Mouse (Mus musculus) urinary bladder, postnatal 10 days (tissue): Measurements from ENCODE around the gene Tnfrsf9.

Source experiments
- DNase-seq: peaks from one replicate; pipeline ENCODE4 v3.0.0; 2022; ENCODE audit warnings: low spot score

The Tnfrsf9 gene

DNA sequence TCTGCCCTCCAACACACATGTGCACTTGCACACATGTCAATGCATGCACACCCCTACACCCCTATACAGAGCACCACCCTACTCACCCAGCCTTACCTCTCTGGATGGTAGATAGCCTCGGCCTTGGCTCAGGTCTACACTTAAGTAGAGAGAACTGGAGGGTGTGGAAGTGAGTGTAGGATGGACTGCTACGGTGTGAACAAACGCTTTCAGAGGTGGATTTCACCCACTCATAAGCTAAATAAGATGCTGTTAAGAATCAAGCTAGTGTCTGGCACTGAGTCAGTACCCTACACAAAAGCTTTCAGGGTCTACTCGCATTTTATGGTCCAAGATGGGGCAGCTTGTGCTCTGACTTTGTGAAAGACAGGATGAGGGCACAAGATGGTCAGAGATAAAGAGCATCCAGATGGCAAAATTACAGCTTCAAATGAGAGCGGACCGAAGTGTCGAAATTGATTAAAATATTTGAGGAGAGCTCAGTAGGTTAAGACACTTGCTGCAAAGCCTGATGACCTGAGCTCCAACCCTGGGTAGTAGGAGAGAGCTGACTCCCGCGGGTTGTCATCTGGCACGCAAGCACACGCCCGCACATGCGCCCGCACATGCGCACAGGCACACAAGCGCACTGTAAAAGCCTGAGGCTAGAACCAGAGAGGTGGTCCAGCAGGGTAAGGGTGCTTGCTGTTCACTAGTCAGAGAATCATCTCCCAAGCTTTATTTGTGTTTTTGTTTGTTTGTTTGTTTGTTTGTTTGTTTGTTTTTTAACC lies 23.1 kb downstream of the Tnfrsf9 start:
- no peak for DNase-seq

DNA sequence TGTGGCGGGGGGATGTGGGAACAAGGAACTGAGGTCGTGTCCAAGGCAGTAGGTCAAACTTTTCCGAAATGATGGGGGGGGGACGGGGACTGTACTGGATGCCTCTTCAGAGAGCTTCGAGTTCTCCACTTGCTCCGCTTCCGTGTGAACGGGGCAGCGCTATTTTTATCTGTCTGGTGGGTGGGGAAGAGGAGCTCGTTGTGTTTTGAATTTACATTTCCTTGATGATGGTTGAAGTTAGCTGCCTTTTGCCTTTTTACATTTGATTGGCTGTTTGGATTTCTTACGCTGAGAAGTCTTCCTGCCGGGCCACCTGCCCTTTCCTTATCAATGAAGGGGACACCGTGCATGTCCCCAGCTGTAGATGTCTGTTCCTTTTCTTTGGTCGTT lies 23.7 kb downstream of the Tnfrsf9 start:
- DNase-seq = no peak

DNA sequence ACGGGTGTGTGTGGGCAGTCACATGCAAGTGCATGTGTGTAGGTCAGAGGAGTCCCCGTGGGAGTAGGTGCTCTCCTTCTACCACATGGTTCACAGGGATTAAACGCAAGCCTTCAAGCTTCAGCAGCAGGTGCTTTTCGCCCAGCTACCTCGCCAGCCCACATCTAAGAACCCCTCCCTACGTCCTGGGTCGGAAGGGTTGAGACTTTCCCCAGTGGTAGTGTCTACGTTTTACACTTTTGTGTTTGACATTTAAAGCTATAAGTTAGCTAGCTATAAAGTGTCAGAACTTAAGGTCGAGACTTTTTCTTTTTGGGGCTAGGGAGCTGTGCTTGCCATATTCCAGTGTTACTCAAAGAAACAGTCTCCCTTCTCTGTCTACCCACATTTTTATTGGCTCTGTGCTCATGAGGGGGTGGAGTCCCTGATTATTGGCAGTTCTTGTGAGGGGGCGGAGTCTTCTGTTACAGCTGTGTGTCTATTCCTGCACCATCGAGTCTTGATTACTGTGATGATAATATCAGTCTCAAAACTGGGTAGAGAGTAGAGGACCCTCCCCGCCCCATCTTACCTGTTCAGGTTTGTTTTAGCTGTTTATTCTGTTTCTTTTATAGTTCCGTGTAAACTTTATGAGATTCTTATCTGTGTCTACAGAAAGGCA lies 25.8 kb downstream of the Tnfrsf9 start:
- no peak for DNase-seq

DNA sequence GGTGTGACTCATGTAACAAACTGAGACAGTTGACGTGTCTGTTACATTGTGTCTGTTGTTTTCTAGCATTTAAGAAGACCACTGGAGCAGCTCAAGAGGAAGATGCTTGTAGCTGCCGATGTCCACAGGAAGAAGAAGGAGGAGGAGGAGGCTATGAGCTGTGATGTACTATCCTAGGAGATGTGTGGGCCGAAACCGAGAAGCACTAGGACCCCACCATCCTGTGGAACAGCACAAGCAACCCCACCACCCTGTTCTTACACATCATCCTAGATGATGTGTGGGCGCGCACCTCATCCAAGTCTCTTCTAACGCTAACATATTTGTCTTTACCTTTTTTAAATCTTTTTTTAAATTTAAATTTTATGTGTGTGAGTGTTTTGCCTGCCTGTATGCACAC lies 30.3 kb downstream of the Tnfrsf9 start:
- DNase-seq = no peak

DNA sequence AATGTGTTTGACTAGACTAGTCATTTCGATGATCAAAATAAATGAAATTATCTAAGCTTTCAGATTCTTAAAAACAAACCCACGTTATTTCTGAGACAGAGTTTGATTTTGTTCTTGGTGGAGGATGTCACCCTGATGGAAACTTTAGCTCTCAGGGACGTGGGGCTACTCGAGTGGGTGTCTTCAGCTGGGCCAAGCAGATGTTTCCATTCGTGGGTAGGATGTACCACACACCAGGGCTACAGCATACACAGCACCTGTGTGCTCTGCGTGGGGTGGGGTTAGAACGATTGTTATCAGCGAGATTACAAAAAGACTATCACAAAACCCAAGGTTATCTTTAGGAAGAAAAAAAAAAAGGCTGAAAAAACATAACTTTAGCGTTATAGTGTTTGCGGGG lies 36.6 kb downstream of the Tnfrsf9 start:
- no peak for DNase-seq

DNA sequence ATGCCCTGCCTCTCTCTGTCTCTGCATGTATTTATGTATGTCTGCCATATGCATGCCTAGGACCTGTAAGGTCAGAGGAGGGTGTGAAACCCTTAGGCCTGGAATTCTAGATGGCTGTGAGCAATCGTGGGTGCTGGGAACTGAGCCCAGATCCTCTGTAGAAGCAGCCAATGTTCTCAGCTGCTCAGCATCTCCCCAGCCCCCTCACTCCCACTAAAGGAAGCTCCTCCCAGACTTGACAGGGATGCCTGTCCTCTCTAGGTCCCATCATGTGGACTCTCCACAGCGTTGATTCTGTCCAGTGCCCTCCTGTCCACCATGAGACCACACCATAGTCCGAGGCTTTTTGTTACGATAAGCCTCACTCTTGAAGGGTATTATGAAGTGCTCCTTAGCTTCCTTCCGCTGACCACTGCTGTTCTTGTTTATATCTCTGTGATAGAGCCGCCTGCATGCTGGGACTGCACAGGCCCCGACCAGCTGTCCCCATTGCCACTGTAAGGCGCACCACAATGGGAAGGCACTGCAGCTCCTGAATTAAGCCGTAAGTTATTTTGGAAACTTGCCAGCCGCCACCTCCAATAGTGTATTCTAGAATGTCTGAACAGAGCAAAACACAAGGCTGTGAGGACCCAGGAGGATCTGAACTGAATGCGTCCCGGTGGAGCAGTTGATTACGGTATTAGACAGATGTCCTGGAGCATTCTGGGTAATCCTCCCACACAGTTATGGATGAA lies 42.2 kb downstream of the Tnfrsf9 start:
- DNase-seq = no peak

DNA sequence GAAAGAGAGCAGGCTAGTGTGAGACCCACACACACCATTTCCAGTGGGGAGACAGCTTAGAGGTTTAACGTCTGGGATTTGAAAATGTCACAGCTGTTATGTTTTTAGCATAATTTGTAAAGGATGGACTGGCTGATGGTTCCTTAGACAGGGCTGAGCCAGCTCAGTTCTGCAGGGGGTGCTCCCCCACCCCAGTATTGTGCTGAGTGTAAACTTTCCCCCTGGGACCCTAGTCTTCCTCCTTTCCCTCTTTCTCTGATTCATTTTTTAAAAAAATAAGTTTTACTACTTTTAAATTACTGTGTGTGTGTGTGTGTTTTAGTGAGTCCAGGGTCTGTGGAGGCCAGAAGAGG lies 42.7 kb downstream of the Tnfrsf9 start:
- DNase-seq = no peak

DNA sequence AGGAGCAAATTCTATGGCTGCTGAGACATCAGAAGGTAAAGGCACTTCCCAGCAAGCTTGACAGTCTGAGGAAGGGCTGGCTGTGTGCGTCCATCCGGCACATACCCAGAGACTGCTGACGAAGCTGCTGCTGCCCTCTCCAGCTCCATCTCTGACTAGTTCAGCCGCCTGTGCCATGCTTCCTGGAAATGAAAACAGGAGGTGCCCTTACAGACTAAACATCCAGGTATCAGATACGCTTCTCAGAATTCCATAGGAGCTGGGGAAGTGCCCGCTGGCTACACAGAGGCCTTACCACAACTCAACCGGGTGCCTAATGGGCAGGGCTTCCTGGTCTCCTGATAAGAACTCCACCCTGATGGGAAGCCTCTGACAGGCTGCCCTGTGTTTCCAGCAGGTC lies 44.2 kb downstream of the Tnfrsf9 start:
- DNase-seq = no peak

DNA sequence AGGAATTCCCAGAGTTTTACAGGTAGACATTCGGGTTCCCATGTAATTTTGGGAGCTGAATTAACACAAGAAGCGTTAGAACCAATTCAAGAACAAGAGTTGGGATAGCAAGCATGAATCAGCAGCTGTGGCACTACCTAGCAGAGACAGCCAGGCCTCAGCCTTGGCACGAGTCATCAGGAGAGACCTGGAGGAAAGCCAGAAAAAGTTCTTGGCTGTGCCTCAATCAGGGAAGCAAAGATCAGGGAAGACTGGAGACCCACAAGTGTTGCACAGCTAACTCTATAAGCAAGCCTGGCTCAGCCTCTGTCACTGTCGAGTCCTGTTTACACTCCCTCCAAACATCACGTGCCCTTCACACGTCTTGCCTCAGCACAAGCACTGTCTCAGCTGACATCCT lies 47.9 kb downstream of the Tnfrsf9 start:
- DNase-seq = no peak

DNA sequence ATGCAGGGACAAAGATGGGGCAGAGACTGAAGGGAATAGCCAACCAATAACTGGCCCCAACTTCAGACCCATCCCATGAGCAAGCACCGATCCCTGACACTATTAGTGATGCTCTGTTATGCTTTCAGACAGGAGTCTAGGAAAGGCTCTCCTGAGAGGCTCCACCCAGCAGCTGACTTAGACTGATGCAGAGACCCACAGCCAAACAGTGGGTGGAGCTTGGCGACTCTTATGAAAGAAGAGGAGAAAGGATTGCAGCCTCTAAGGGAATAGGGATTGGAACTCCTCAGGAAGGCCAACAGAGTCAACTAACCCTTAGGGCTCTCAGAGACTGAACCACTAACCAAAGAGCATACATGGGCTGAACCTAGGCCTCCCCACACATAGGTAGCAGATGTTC lies 49.3 kb downstream of the Tnfrsf9 start:
- no peak for DNase-seq

DNA sequence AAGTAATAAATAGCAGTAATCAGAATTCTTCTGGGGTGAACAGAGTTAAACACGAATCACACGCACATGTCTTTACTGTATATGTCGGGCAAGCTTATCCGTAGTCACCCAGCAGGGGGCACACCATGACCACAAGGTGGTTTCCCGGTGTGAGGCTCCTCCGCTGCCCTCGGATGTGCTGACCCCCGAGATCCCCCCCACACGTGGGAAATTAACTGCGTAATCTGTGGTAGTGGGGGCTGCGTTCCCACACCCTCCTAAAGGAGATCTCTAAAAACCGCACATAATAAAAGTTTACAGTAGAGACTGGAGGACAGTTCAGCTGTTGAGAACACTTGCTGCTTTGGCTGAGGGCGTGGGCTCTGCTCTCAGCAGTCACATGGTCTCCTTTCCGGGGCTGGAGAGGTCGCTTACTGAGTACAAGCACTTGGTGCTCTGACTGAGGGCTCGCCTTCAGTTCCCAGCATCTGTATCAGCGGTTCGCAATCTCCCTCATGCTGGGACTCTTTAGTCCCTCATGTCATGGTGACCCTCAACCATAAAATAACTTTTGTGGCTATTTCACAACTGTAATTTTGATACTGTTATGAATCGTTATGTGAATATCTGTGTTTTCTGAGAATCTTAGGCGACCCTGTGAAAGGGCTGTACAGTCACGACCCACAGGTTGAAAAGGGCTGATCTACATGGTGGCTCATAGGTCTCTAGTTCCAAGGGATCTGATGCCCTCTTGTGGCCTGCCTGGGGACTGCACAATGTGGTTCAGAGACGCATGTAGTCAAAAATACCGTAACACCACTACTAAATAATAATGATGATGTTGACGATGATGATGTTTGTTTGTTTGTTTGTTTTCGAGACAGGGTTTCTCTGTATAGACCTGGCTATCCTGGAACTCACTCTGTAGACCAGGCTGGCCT lies 50.5 kb downstream of the Tnfrsf9 start:
- peak; percentile 59 for DNase-seq

DNA sequence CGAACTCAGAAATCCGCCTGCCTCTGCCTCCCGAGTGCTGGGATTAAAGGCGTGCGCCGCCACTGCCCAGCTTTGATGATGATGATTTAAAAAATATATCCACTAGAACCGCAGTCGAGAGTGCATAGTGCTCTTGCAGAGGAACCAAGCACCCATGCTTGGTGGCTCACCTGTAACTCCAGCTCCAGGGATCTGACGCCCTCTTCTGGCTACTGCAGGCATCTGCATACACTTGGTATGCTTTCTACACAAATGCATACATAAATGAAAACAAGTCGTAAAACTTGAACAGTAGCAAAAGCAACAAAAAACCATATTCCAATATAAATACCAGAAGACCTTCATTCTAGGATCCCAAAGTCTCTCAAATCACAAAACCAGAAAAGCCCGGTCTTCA lies 51.2 kb downstream of the Tnfrsf9 start:
- DNase-seq = no peak

DNA sequence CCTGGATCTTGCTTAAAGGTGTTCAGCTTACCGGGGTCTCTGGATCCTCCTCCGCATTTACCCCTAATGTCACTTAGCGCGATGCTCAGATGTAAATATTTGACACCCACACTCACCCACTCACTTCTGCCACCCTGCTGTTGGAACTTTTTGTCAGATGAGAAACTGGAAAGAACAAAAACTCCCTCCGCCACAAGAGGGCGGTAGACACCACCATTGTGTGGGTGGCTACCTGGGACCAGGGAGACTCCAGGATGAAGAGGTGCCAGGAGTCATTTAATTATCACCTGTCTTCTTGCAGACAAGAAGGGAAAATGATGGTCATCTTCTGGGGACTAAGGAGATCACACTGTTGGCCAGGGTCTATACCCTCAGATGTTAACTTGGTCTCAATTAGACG lies 52.2 kb downstream of the Tnfrsf9 start:
- DNase-seq = peak; percentile 23

DNA sequence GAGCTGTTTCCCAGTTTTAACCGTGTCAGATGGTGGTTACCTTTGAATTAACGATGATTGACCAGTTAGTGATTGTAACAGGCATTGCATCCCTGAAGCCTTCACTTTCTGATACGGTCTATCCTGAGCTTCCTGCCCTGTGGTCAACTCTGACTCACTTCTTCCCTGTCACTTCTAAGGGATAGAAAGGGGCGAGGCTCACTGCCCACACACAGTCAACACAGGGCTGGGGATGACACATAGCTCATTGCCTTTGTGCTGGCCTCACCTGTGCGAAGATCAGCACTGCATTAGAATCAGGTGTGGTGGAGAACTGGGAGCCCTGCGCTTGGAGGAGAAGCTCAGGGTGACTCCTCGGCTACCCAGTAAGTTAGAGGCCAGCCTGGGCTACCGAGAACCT lies 54.6 kb downstream of the Tnfrsf9 start:
- no peak for DNase-seq

DNA sequence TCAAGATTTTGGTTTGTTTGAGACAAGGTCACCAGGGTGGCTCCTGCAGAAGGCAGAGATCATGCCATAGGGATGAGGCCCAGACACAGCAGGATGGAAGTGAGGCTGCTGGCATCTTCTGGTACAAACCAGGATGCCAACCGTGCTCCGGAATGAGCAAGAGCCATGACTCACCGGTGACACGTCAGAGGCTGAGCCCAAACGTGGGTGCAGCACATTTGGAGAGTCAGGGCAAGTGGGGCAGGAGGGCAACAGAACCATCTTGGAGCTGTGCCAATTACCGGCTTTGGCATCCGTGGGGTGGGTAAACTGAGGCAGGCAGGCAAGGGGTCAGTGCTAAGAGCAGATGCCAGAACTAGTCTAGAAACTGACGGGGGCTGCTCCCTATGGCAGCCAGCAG lies 58.9 kb downstream of the Tnfrsf9 start:
- no peak for DNase-seq

DNA sequence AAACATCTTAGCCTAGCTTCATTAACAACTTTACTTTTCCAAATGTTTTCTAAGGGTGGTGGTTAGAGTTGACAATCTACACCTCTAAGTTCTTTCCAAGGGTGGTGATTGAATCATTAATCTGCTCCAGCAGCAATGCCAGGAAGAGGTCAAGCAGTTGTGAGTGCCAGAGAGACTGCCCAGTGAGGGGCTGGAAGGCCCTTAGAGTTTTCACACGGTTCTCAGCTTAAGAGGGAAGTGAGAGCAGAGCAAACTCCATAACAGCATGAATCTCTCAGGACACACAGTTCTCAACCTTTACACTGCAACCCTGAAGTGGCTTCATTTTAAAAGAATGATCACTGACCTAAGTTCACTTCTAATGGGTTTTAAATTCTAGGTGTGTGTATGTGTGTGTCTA lies 60.8 kb downstream of the Tnfrsf9 start:
- DNase-seq = no peak

DNA sequence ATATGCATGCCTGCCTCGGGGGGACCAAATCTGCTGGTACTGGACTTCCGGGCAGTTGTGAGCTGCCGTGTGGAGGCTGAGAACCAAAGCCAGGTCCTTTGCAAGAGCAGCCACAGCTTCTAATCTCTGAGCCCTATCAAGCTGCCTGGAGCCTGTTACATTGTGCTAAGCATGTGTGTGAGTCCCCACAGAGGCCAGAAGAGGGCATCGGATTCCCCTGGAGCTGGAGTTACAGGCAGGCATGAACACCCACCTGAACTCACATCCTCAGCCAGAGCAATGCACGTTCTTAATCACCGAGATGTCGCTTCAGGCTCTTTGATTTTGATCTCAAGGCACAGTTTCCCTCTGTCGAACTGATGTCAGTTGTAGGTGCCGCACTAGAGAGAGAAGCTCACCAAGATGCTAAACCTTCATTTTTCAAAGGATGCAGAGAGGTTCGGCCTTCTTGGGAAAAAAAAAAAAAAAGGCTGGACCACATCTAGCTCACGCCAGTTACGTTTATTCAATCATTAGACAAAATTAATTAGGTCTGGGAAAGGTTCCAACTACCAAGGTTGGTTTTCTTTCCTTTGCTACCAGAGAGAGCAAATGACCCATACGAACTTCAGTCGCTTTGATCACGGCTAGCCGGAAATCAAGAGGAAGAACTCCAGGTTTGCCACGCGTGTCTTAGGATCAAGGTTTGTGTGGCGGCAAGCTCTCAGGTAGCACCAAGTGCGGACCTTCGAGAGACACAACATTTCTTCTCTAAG lies 64.0 kb downstream of the Tnfrsf9 start:
- no peak for DNase-seq

DNA sequence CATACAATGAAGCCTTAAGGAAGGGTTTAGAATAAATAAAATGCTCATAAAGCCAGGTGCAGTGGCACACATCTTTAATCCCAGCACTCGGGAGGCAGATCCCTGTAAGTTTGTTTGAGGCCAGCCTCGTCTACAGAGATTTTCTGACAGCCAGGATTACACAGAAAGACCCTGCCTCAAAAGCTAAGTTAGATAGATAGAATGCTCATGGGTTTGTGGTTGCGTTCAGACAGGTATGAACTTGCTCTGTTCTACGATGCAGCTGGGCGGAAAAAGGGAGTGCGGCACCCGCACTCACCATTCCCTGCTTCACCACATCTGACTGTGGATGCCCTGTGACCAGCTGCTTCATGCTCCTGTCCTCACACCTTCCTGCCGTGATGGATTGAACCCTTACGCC lies 65.1 kb downstream of the Tnfrsf9 start:
- DNase-seq = no peak

DNA sequence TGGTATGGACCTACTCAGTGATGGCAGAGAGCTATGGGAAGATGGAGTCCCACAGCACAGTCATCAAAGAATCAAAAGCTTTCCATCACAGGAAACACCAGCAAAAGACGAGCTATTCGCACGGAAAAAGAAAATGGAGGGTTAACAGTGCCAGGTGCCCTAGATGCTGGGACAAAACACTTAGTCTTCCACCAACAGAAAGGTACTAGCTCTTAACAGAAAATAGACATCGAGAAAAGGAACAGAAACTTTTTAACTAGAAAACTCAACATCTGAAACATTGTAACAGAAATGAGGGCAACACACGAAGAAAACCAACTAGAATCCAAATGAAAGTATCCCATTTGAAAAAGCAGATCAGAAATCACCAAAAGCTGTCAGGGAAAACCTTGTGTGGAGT lies 65.8 kb downstream of the Tnfrsf9 start:
- no peak for DNase-seq

DNA sequence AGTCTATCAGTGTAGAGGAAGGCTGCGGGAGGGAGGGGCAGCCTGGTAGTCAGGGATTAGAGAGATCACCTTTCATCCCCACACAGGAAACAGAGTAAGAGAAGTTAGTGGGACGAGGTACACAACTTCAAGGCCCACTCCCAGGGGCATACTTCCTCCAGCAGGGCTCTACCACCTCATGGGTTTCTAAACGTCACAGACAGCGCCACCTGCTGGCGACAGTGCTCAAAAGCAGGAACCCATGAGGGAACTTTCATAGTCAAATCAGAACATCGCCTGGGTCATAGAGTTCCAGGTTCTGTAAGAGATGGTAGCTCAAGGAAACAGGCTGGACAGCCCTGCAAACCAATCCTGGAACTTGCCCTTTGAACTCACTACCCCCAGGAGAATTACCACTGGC lies 75.8 kb downstream of the Tnfrsf9 start:
- DNase-seq = no peak
